Mouse (Mus musculus) MEL (cell line): Measurements from ENCODE around the gene Wnt1. TPM values are rescaled to one million over a fixed set of nuclear protein-coding genes. Genes with fewer than 3 reads are reported as not detected.

Experiments
- DNase-seq: peaks from one replicate; pipeline ENCODE4 v3.0.0; 2011; ENCODE audit warnings: low read depth, low spot score
- H3K27ac ChIP-seq: 2 replicates; pipeline ENCODE4 v1.5.1; 2012; ENCODE audit warnings: low read depth, mild to moderate bottlenecking, control low read depth, low read length, moderate library complexity; ENCODE audit not compliant: control insufficient read depth
- H3K27me3 ChIP-seq, 2 experiments: fragments of 150-350 bp in 1 of 2; sonication (generic) in 1 of 2; 2 replicates each; pipeline ENCODE4 v1.6.1; 2012; ENCODE audit warnings: low read length in 2 of 2, mild to moderate bottlenecking in 2 of 2, improper control_type of control experiment in 1 of 2, moderate library complexity in 1 of 2; ENCODE audit not compliant: insufficient read depth in 2 of 2, control insufficient read depth in 1 of 2
- H3K36me3 ChIP-seq, 2 experiments: 2 replicates each; pipeline ENCODE4 v1.6.1; 2012 to 2014; ENCODE audit warnings: low read length in 2 of 2, improper control_type of control experiment in 1 of 2, inconsistent platforms in 1 of 2, mild to moderate bottlenecking in 1 of 2; ENCODE audit not compliant: insufficient read depth in 2 of 2, control insufficient read depth in 1 of 2
- H3K4me1 ChIP-seq, 2 experiments: fragments of 150-350 bp in 1 of 2; sonication (generic) in 1 of 2; 2 replicates each; pipeline ENCODE4 v1.6.1; 2012; ENCODE audit warnings: low read length in 2 of 2, improper control_type of control experiment in 1 of 2, mild to moderate bottlenecking in 1 of 2; ENCODE audit not compliant: insufficient read depth in 2 of 2, control insufficient read depth in 1 of 2
- H3K4me3 ChIP-seq, 2 experiments: fragments of 150-350 bp in 1 of 2; sonication (generic) in 1 of 2; 2 replicates each; pipeline ENCODE4 v1.5.1; 2012; ENCODE audit warnings: low read depth in 2 of 2, low read length in 2 of 2, mild to moderate bottlenecking in 2 of 2, moderate library complexity in 2 of 2, control low read depth in 1 of 2, improper control_type of control experiment in 1 of 2; ENCODE audit not compliant: control insufficient read depth in 1 of 2, insufficient read depth in 1 of 2
- H3K79me2 ChIP-seq: 2 replicates; pipeline ENCODE4 v1.6.1; 2012; ENCODE audit warnings: mild to moderate bottlenecking, low read length, moderate library complexity; ENCODE audit not compliant: control insufficient read depth, poor library complexity, insufficient read depth
- H3K9ac ChIP-seq: 2 replicates; pipeline ENCODE4 v1.6.1; 2012; ENCODE audit warnings: low read depth, mild to moderate bottlenecking, control low read depth, low read length, moderate library complexity; ENCODE audit not compliant: control insufficient read depth, poor library complexity, severe bottlenecking
- H3K9me3 ChIP-seq: fragments of 150-350 bp; sonication (generic); replicated peaks from 2 replicates; pipeline ENCODE4 v1.6.1; 2012; ENCODE audit warnings: mild to moderate bottlenecking, low read length, improper control_type of control experiment, moderate library complexity; ENCODE audit not compliant: insufficient read depth
- ELF1 ChIP-seq: IDR thresholded peaks from 2 replicates; pipeline ENCODE4 v1.6.1; 2014; ENCODE audit warnings: low read depth, mild to moderate bottlenecking, inconsistent platforms, low read length, improper control_type of control experiment, moderate library complexity
- ETS1 ChIP-seq: IDR thresholded peaks from 2 replicates; pipeline ENCODE4 v1.6.1; 2012; ENCODE audit warnings: low read depth, mild to moderate bottlenecking, inconsistent platforms, low read length, improper control_type of control experiment, moderate library complexity
- GATA1 ChIP-seq: IDR thresholded peaks from 2 replicates; pipeline ENCODE4 v1.6.1; 2011; ENCODE audit warnings: low read depth, low read length, improper control_type of control experiment
- HCFC1 ChIP-seq: IDR thresholded peaks from 2 replicates; pipeline ENCODE4 v1.6.1; 2012; ENCODE audit warnings: low read depth, mild to moderate bottlenecking, inconsistent platforms, low read length, improper control_type of control experiment, moderate library complexity
- MAX ChIP-seq: IDR thresholded peaks from 2 replicates; pipeline ENCODE4 v1.6.1; 2011; ENCODE audit warnings: low read length, improper control_type of control experiment
- MEF2A ChIP-seq: IDR thresholded peaks from 2 replicates; pipeline ENCODE4 v1.6.1; 2014; ENCODE audit warnings: low read depth, mild to moderate bottlenecking, inconsistent platforms, low read length, improper control_type of control experiment; ENCODE audit not compliant: poor library complexity, insufficient replicate concordance, severe bottlenecking; ENCODE audit errors: extremely low read depth
- MXI1 ChIP-seq: IDR thresholded peaks from 2 replicates; pipeline ENCODE4 v1.6.1; 2011; ENCODE audit warnings: mild to moderate bottlenecking, low read depth, low read length, improper control_type of control experiment
- MYC ChIP-seq: IDR thresholded peaks from 2 replicates; pipeline ENCODE4 v1.6.1; 2011; ENCODE audit warnings: low read depth, mild to moderate bottlenecking, low read length, improper control_type of control experiment, moderate library complexity
- NELFE ChIP-seq: IDR thresholded peaks from 2 replicates; pipeline ENCODE4 v1.6.1; 2011; ENCODE audit warnings: low read depth, low read length, improper control_type of control experiment
- RAD21 ChIP-seq: IDR thresholded peaks from 2 replicates; pipeline ENCODE4 v1.6.1; 2011; ENCODE audit warnings: mild to moderate bottlenecking, low read depth, low read length, improper control_type of control experiment
- RCOR1 ChIP-seq: IDR thresholded peaks from 2 replicates; pipeline ENCODE4 v1.6.1; 2012; ENCODE audit warnings: low read depth, mild to moderate bottlenecking, inconsistent platforms, low read length, improper control_type of control experiment
- SIN3A ChIP-seq: IDR thresholded peaks from 2 replicates; pipeline ENCODE4 v1.6.1; 2012; ENCODE audit warnings: low read length, improper control_type of control experiment, inconsistent platforms
- TAL1 ChIP-seq: IDR thresholded peaks from 2 replicates; pipeline ENCODE4 v1.6.1; 2012; ENCODE audit warnings: mild to moderate bottlenecking, inconsistent platforms, low read length, moderate library complexity, mixed read lengths
- TCF12 ChIP-seq: IDR thresholded peaks from 2 replicates; pipeline ENCODE4 v1.6.1; 2014; ENCODE audit warnings: low read depth, mild to moderate bottlenecking, inconsistent platforms, low read length, improper control_type of control experiment, moderate library complexity
- UBTF ChIP-seq: IDR thresholded peaks from 2 replicates; pipeline ENCODE4 v1.6.1; 2012; ENCODE audit warnings: low read depth, mild to moderate bottlenecking, inconsistent platforms, low read length, improper control_type of control experiment, moderate library complexity, borderline replicate concordance; ENCODE audit not compliant: insufficient read depth
- USF1 ChIP-seq: IDR thresholded peaks from 2 replicates; pipeline ENCODE4 v1.6.1; 2014; ENCODE audit warnings: low read depth, mild to moderate bottlenecking, inconsistent platforms, low read length, improper control_type of control experiment, moderate library complexity
- ZKSCAN1 ChIP-seq: IDR thresholded peaks from 2 replicates; pipeline ENCODE4 v1.6.1; 2012; ENCODE audit warnings: low read depth, mild to moderate bottlenecking, inconsistent platforms, low read length, improper control_type of control experiment, moderate library complexity
- ZMIZ1 ChIP-seq: IDR thresholded peaks from 2 replicates; pipeline ENCODE4 v1.6.1; 2012; ENCODE audit warnings: low read depth, mild to moderate bottlenecking, inconsistent platforms, low read length, improper control_type of control experiment, moderate library complexity
- ZNF384 ChIP-seq: IDR thresholded peaks from 2 replicates; pipeline ENCODE4 v1.6.1; 2012; ENCODE audit warnings: low read depth, mild to moderate bottlenecking, inconsistent platforms, low read length, improper control_type of control experiment
- polyA plus RNA-seq, 2 experiments: library from polyadenylated mRNA; stranded (reverse) in 1 of 2; unstranded in 1 of 2; fragments of >175 nt in 1 of 2; fragments of >200 nt in 1 of 2; gene quantifications; 2 replicates each; pipeline versions ENCODE4 v1.2.1 to v1.2.4; 2012; ENCODE audit warnings: low replicate concordance in 2 of 2, low read depth in 1 of 2; ENCODE audit not compliant: insufficient read length in 2 of 2, insufficient read depth in 1 of 2, missing spikeins in 1 of 2
- total RNA-seq: library from RNA; depleted of rRNA; stranded (reverse); fragments of 300-350 nt; gene quantifications from 2 replicates; pipeline ENCODE4 v1.2.3, GENCODE M21; 2012; rRNA removed

Gene Wnt1
- total RNA-seq (not detected in 2 replicates), polyA plus RNA-seq (not detected)

GRCm38 (mm10) chr15:98789661-98790535, at the start of gene Wnt1:
Gene Wnt1 (plus strand): TSS chr15:98789857.
- TF ChIP-seq SIN3A (no peak), ELF1 (no peak), RAD21 (no peak), NELFE (no peak), HCFC1 (no peak), ZKSCAN1 (no peak), UBTF (no peak), MAX (no peak), MXI1 (no peak), TCF12 (no peak), ZMIZ1 (no peak), MEF2A (no peak), ZNF384 (no peak; the same call in 1 of the 2 replicates), RCOR1 (no peak), MYC (no peak), GATA1 (no peak), USF1 (no peak)
- TF ChIP-seq, all 39 proteins: peak for 0
- Histone ChIP-seq H3K4me3 (no peak within 1 kb of the TSS), H3K9me3 (no peaks in the 10 kb centered on the region), H3K79me2 (no peaks in the 10 kb centered on the region), H3K36me3 (no peaks in the 10 kb centered on the region), H3K4me1 (peaks cover 0 to 5% of the 10 kb centered on the region in 2 experiments; a peak in 1 of 4 replicates), H3K27me3 (no peaks in the 10 kb centered on the region), H3K9ac (no peak within 1 kb of the TSS), H3K27ac (no peak within 1 kb of the TSS)
- no peak for DNase-seq

GRCm38 (mm10) chr15:98740219-98740618, 49.4 kb upstream of the Wnt1 start:
- Histone ChIP-seq H3K9me3 (no peaks in the 10 kb centered on the region), H3K9ac (no peak overlapping the region), H3K79me2 (no peaks in the 10 kb centered on the region), H3K4me1 (peaks cover 0 to 2% of the 10 kb centered on the region in 2 experiments; a peak in 1 of 4 replicates), H3K36me3 (peaks cover 0 to 5% of the 10 kb centered on the region in 2 experiments; a peak in 2 of 4 replicates), H3K27me3 (no peaks in the 10 kb centered on the region), H3K4me3 (no peak overlapping the region), H3K27ac (no peak overlapping the region)
- TF ChIP-seq ETS1 (no peak), MXI1 (no peak), ZMIZ1 (no peak), TAL1 (no peak)
- DNase-seq = no peak
